Mouse (Mus musculus): ENCODE measurements around the gene Ces2b. TPM values are rescaled to one million over a fixed set of nuclear protein-coding genes. Genes with fewer than 3 reads are reported as not detected.

Gene Ces2b
- polyA plus RNA-seq (2015; fragmentation: Nextera tagmentation; extraction: Ambion mirVana), result 0.09 TPM in 1 of 2 replicates, not detected in the other

DNA sequence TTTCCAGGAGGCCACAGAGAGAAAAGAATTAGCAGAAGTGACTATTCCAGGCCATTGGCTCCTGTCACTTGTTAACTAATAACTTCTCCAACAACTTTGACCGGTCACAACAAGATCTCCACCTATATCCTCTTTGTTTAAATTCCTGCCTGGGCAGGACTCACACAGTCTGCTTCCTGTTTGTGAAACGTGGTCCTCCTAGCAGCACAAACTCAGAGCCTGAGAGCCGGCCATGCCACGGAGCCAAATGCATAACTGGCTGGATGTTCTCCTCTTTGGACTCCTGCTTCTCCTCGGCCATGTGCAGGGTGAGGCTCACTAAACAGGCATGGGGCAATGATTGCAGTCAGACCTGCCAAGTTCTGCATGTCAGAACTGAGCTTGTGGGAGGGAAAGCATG, at the start of gene Ces2b:
TSS of gene Ces2b (plus strand) at position 133 of the 400 bp plus-strand sequence.
- H3K9me3 ChIP-seq, result no peaks in the 10 kb centered on the region
- WGBS, result 65% methylated on average over 5 of the region's 5 CpGs
- H3K4me2 ChIP-seq (replicated peaks), result no peak within 1 kb of the TSS
- H3K27ac ChIP-seq, result no peak within 1 kb of the TSS
- no peaks in the 10 kb centered on the region for H3K36me3 ChIP-seq
- H3K9ac ChIP-seq, result no peak within 1 kb of the TSS
- no peaks in the 10 kb centered on the region for H3K27me3 ChIP-seq
- H3K4me1 ChIP-seq, result no peaks in the 10 kb centered on the region
- no peak for ATAC-seq (ENCODE audit: low FRiP score, low read depth)
- no peak within 1 kb of the TSS for H3K4me3 ChIP-seq

DNA sequence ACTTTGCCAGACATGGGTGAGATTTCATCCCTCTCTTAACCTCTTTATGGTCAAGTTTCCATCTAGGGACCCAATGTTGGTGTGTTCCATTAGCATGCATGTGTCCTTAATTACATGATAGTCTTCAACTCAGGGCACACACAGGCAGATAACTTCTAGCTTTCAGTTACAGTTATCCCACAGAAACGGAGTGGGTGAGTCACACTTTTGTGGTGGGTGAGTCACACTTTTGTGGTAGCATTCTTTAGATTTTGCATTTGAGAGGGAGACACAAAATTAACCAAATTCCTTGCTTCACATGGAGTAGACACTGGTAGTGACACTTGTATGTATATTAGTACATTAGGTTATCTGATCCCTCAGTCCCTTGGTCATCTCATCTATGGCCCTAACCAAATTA, 44.3 kb upstream of the Ces2b start:
- H3K27me3 ChIP-seq, result no peaks in the 10 kb centered on the region
- ATAC-seq (ENCODE audit: low FRiP score, low read depth), result no peak
- no peak overlapping the region for H3K4me2 ChIP-seq (replicated peaks)
- no peaks in the 10 kb centered on the region for H3K36me3 ChIP-seq
- H3K9me3 ChIP-seq, result no peaks in the 10 kb centered on the region
- H3K9ac ChIP-seq, result no peak overlapping the region
- no peak overlapping the region for H3K4me3 ChIP-seq
- no peaks in the 10 kb centered on the region for H3K4me1 ChIP-seq
- H3K27ac ChIP-seq, result no peak overlapping the region
- 50% methylated on average over 1 of the region's 1 CpGs for WGBS

DNA sequence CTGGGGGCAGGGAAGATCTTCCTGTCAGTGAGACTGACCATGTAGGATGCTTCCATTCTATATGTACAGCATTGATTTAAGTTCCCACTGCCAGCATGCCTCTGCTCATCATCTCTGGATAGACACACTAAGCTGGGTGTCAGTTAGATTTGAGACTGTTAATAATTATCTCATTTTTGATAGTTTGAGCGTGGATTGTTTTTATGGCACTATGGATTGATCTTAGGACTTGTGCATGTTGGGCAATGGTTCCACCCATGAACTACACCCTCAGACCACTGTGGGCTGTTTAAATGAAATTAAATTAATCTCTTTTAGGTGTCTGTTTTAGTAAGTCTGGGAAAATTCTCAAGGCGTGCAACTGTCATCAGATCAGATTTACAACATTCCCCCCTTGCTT, 42.4 kb upstream of the Ces2b start:
- 67% methylated on average over 2 of the region's 2 CpGs for WGBS
- ATAC-seq (ENCODE audit: low FRiP score, low read depth), result no peak

DNA sequence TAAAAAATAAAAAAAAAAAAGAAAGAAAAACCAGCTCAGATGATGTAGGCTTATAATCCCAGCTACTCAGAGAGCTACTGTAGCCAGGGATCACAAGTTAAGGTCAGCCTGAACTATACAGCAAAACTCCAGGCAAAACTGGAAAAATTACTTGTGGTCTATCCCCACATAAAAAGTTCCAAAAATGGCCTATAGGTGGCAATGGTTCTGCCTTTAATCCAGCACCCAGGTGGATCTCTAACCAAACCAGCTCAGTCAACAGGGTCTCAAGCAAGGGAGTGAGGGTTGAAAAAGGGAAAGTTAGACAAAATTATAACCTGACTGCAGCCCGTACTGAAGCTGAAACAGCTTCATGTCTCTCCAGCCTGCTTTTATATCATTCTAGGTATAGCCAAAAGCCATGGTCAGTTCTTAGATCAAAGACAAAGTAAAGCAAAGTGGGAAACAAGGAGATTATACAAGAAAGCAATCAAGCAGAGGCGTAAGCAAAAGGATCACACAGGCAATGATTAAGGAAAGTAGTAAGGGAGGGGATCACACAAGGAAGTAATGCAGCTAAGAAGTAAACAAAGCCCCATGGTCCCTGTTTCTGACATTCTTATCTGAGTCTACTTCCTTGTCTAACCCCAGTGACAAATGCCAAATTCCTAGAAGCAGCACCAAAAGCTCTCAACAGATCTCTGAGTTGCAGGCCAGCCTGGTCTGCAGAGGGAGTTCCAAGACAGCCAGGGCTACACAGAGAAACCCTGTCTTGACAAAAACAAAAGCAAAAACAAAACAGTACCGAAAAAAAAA, 41.3 kb upstream of the Ces2b start:
- Histone ChIP-seq H3K36me3 (no peaks in the 10 kb centered on the region), H3K9ac (no peak overlapping the region), H3K4me2 (replicated peaks) (no peak overlapping the region), H3K9me3 (no peaks in the 10 kb centered on the region), H3K27ac (no peak overlapping the region), H3K27me3 (no peaks in the 10 kb centered on the region), H3K4me3 (no peak overlapping the region), H3K4me1 (no peaks in the 10 kb centered on the region)
- no peak for ATAC-seq (ENCODE audit: low FRiP score, low read depth)
- WGBS, result 65% methylated on average over 3 of the region's 3 CpGs

More for the DNA sequence above, 42.4 kb upstream of the Ces2b start:
- no peak overlapping the region for H3K4me3 ChIP-seq
- H3K36me3 ChIP-seq, result no peaks in the 10 kb centered on the region
- H3K4me2 ChIP-seq (replicated peaks), result no peak overlapping the region
- H3K4me1 ChIP-seq, result no peaks in the 10 kb centered on the region
- no peaks in the 10 kb centered on the region for H3K9me3 ChIP-seq
- no peak overlapping the region for H3K27ac ChIP-seq
- no peaks in the 10 kb centered on the region for H3K27me3 ChIP-seq
- no peak overlapping the region for H3K9ac ChIP-seq

DNA sequence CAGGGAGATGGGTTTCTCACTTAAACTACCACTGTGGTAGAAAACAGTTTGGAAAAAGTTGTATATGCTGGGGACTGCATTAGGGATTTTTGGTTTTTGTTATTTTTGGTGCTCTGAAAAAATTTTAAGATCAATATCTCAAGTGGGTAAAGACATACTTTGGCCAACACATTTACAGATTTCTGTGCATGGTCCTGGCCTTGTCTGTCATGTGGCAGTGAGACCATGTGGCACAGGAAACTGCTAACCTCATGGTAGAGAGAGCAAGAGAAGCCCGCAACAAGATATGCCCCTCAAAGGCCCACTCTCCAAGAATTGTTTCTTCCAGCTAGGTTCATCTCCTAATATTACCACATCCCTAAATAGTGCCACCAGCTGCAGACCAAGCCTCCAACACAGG, 32.0 kb upstream of the Ces2b start:
- H3K4me2 ChIP-seq (replicated peaks), result no peak overlapping the region
- H3K4me3 ChIP-seq, result no peak overlapping the region
- no peak for ATAC-seq (ENCODE audit: low FRiP score, low read depth)
- H3K27me3 ChIP-seq, result no peaks in the 10 kb centered on the region
- H3K9ac ChIP-seq, result no peak overlapping the region
- H3K36me3 ChIP-seq, result no peaks in the 10 kb centered on the region
- WGBS, result 83% methylated on average over 1 of the region's 1 CpGs
- no peaks in the 10 kb centered on the region for H3K4me1 ChIP-seq
- H3K27ac ChIP-seq, result no peak overlapping the region
- no peaks in the 10 kb centered on the region for H3K9me3 ChIP-seq

DNA sequence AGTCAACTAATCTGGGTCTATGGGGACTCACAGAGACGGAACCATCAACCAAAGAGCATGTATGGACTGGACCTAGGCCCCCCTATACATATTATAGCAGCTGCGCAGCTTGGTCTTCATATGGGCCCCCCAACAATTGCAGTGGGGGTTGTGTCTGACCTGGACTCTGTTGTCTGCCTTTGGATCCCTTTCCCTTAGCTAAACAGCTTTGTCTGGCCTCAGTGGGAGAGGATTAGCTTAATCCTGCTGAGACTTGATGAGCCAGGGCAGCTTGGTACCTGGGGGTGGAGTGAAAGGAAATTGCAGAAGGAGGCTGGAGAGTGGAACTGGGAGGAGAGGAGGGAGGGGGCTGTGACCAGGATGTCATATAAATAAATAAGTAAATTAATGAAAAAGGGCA, 25.2 kb upstream of the Ces2b start:
- H3K4me3 ChIP-seq, result no peak overlapping the region
- H3K4me2 ChIP-seq (replicated peaks), result no peak overlapping the region
- H3K9ac ChIP-seq, result no peak overlapping the region
- H3K4me1 ChIP-seq, result 0 out of 2 replicates have a peak, but pooled peaks cover 3% of the 10 kb centered on the region
- ATAC-seq (ENCODE audit: low FRiP score, low read depth), result no peak
- H3K27ac ChIP-seq, result no peak overlapping the region
- WGBS, result 27% methylated on average over 2 of the region's 2 CpGs
- H3K9me3 ChIP-seq, result no peaks in the 10 kb centered on the region
- no peaks in the 10 kb centered on the region for H3K27me3 ChIP-seq
- no peaks in the 10 kb centered on the region for H3K36me3 ChIP-seq

DNA sequence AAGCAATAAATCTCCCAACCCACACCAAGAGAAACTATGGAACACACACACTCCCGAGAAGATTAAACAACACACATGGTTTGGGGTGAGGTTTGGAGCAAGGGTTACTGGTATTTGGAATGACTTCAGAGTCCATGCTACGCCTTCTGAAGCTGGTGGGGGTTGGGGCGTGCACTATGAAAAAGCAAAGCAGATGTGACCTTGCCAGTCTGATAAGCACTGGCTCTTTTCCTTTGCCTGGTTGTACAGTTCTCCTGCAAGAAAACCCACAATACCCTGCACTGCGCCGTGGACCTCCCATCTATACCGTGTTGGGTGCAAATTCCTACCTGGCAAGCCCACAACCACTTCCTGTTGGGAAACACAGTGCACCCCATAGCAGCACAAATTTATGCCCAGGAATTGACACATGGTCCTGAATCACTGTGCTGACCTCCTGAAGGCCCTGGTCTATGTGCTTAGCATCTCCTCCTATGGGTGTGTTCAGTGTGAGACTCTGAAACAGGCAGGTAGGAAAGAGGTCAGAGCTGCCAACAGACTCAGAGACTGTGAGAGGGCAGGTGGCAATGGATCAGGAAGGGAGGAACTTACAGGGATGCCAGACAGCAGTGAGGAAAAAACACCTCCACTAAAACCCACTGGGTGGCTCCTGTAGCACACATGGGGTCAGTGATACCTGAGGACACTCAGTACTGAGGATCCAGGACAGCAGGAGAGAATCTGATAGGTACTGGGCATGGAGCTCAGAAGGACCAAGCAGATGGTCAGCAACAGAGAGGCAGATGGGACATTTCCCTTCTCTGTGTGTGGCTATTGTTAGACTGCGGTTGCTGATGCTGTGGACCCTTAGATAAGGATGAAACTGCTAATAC, 22.6 kb upstream of the Ces2b start:
- H3K27me3 ChIP-seq, result no peaks in the 10 kb centered on the region
- H3K36me3 ChIP-seq, result no peaks in the 10 kb centered on the region
- no peak for ATAC-seq (ENCODE audit: low FRiP score, low read depth)
- H3K27ac ChIP-seq, result no peak overlapping the region
- H3K4me2 ChIP-seq (replicated peaks), result no peak overlapping the region
- no peaks in the 10 kb centered on the region for H3K9me3 ChIP-seq
- no peak overlapping the region for H3K4me3 ChIP-seq
- WGBS, result 77% methylated on average over 7 of the region's 7 CpGs
- H3K4me1 ChIP-seq, result 0 out of 2 replicates have a peak, but pooled peaks cover 3% of the 10 kb centered on the region
- no peak overlapping the region for H3K9ac ChIP-seq

DNA sequence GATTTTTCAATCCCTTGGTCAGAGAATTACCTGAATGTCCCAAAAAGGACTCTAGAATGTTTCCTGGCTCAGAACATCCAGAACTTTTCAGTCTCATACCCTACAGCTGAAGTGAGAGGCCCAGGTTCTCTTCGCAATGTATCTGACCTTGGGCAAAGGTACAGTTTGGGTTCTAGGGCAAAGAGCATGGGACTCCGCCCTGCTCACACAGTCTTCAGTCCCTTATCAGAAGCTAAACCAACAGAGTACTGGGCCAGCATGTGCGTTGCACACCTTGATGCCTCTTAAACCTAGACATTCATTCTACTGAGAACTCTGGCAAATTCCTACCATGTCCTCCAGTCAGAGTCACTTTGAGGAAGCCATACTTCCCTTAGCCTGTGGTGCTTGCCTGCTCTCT, 21.9 kb upstream of the Ces2b start:
- H3K36me3 ChIP-seq, result no peaks in the 10 kb centered on the region
- WGBS, result 89% methylated on average over 3 of the region's 3 CpGs
- no peaks in the 10 kb centered on the region for H3K9me3 ChIP-seq

DNA sequence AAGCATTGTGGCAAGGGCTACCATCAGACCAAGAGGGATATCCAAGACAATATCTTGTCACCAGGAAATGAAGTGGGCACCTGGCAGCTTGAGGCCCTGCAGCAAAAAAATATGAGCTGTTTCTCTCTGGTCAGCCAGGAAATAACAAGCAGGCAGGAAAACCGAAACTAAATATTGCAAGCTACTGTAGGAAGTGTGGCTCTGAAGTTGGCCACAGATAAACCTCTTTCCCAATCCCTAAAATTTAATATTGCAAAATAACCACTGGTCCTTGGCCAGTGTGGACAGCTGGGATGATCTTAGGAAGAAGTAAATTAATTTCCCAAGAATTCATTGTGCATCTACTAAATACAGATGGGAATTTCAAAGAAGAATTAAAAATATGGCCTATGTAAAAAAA, 4.5 kb upstream of the Ces2b start:
- Histone ChIP-seq H3K27ac (no peak overlapping the region), H3K4me3 (no peak overlapping the region), H3K27me3 (no peaks in the 10 kb centered on the region), H3K9me3 (no peaks in the 10 kb centered on the region), H3K36me3 (no peaks in the 10 kb centered on the region), H3K9ac (no peak overlapping the region), H3K4me1 (no peaks in the 10 kb centered on the region), H3K4me2 (replicated peaks) (no peak overlapping the region)
- no peak for ATAC-seq (ENCODE audit: low FRiP score, low read depth)
- 70% methylated on average over 1 of the region's 1 CpGs for WGBS

More for the DNA sequence above, 21.9 kb upstream of the Ces2b start:
- ATAC-seq (ENCODE audit: low FRiP score, low read depth), result no peak
- H3K9ac ChIP-seq, result no peak overlapping the region
- no peak overlapping the region for H3K4me3 ChIP-seq
- no peaks in the 10 kb centered on the region for H3K27me3 ChIP-seq
- H3K4me1 ChIP-seq, result 0 out of 2 replicates have a peak, but pooled peaks cover 3% of the 10 kb centered on the region
- no peak overlapping the region for H3K4me2 ChIP-seq (replicated peaks)
- no peak overlapping the region for H3K27ac ChIP-seq

DNA sequence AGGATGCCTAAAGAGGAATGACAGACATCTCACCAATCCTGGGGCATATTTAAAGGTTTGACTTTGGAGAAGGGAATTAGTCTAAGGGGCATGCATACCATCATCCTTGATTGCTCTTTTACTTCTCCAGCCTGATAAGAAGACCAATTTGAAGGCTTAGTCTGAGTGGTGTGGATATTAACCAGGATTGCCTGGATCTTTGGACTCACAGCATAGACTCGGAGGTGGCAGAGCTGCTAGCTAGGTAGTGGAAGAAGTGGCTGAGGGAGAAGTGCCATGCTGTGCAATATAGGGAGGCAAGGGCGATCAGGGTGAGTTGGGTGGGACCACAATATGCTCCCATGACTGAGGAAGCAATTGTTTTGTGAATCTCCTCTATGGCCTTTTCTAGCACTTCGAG, 3.2 kb upstream of the Ces2b start:
- H3K9ac ChIP-seq, result no peak overlapping the region
- H3K4me3 ChIP-seq, result no peak overlapping the region
- H3K4me1 ChIP-seq, result no peaks in the 10 kb centered on the region
- H3K27ac ChIP-seq, result no peak overlapping the region
- H3K27me3 ChIP-seq, result no peaks in the 10 kb centered on the region
- ATAC-seq (ENCODE audit: low FRiP score, low read depth), result no peak
- no peak overlapping the region for H3K4me2 ChIP-seq (replicated peaks)
- 71% methylated on average over 3 of the region's 3 CpGs for WGBS
- H3K36me3 ChIP-seq, result no peaks in the 10 kb centered on the region
- H3K9me3 ChIP-seq, result no peaks in the 10 kb centered on the region

DNA sequence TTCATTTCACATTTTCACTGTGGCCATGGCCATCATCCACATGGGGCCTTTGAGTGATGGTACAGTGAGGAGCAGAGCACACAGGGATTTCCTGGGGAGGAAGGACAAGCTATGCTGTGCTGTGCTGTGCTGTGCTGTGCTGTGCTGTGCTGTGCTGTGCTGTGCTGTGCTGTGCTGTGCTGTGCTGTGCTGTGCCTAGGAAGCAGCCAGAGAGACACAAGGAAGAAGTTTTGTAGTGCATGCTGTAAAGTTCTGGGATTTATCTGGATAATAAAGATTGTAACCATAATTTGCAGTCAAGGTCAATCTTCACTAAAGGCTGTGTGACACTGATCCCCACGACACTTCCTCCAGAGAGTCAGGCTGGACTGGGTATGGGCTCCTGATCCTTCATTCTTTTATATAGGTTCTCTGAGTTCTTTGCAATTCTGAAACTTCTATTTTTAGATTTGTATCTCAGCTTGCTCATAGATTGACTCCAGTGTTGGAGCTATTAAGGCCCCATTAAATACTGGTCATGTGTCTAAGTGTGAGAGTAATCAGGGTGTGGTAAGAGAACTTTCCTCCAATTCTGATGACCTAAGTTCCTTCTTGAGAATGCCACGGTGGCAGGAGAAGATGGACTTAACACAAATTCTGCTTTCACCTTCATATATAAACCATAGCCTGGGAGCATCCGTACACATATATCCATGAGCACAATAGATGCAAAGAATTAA, 10.1 kb downstream of the Ces2b start:
- no peak for ATAC-seq (ENCODE audit: low FRiP score, low read depth)
- Histone ChIP-seq H3K4me1 (no peaks in the 10 kb centered on the region), H3K9me3 (no peaks in the 10 kb centered on the region), H3K9ac (no peak overlapping the region), H3K27me3 (no peaks in the 10 kb centered on the region), H3K27ac (no peak overlapping the region), H3K36me3 (no peaks in the 10 kb centered on the region), H3K4me2 (replicated peaks) (no peak overlapping the region), H3K4me3 (no peak overlapping the region)
- WGBS, result 87% methylated on average over 3 of the region's 3 CpGs

DNA sequence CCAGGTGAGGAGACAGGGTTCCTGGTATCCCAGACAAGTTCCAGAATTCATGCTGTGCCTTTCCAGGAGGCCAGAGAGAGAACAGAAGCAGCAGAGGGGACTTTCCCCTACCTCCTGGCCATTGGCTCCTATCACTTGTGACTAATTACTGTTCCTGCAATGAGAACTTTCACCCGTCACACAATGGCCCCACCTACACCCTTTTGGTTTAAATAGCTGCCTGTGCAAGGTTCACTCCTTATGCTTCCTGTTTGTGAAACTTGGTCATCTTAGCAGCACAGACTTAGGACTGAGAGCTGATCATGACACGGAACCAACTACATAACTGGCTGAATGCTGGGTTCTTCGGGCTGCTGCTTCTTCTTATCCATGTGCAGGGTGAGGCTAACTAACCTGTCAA, 15.5 kb downstream of the Ces2b start, which contains the start of gene Ces2c:
TSS of gene Ces2c (plus strand) at position 238 of the 400 bp plus-strand sequence.
- Histone ChIP-seq H3K27me3 (no peaks in the 10 kb centered on the region), H3K4me3 (no peak within 1 kb of the TSS), H3K27ac (no peak within 1 kb of the TSS), H3K9ac (no peak within 1 kb of the TSS), H3K9me3 (no peaks in the 10 kb centered on the region), H3K36me3 (no peaks in the 10 kb centered on the region), H3K4me2 (replicated peaks) (no peak within 1 kb of the TSS), H3K4me1 (no peaks in the 10 kb centered on the region)
- 77% methylated on average over 3 of the region's 3 CpGs for WGBS
- ATAC-seq (ENCODE audit: low FRiP score, low read depth), result no peak
